Mouse (Mus musculus) hindbrain, embryonic 15.5 days (tissue): ENCODE results near the gene Chrna10. TPM values are rescaled to one million over a fixed set of nuclear protein-coding genes. Genes with fewer than 3 reads are reported as not detected.
A peak's percentile ranks its signal among the peaks of the same experiment; 100 is the strongest.

Source experiments
- ATAC-seq: fragments of 200-750 bp; cut with Nextera tagmentation; 2 replicates; pipeline ENCODE4 v1.8.0; 2017; ENCODE audit warnings: low read depth, moderate number of reproducible peaks, moderate TSS enrichment; ENCODE audit not compliant: low FRiP score
- H3K27ac ChIP-seq: fragments of 300-500 bp; sonication (generic); replicated peaks from 2 replicates; pipeline ENCODE4 v1.5.1; 2015; ENCODE audit warnings: mild to moderate bottlenecking, inconsistent platforms
- H3K27me3 ChIP-seq: fragments of 300-500 bp; sonication (generic); 2 replicates; pipeline ENCODE4 v1.6.1; 2015; ENCODE audit warnings: control low read depth, inconsistent platforms
- H3K36me3 ChIP-seq: fragments of 300-500 bp; sonication (generic); 2 replicates; pipeline ENCODE4 v1.6.1; 2015; ENCODE audit warnings: control low read depth, inconsistent platforms
- H3K4me1 ChIP-seq: fragments of 300-500 bp; sonication (generic); replicated peaks from 2 replicates; pipeline ENCODE4 v1.6.1; 2015; ENCODE audit warnings: control low read depth, inconsistent platforms
- H3K4me2 ChIP-seq: fragments of 300-500 bp; sonication (generic); 2 replicates; pipeline ENCODE4 v1.6.1; 2015; ENCODE audit warnings: moderate library complexity, mild to moderate bottlenecking, inconsistent platforms
- H3K4me3 ChIP-seq: fragments of 300-500 bp; sonication (generic); 2 replicates; pipeline ENCODE4 v1.5.1; 2015; ENCODE audit warnings: mild to moderate bottlenecking, inconsistent platforms
- H3K9ac ChIP-seq: fragments of 300-500 bp; sonication (generic); 2 replicates; pipeline ENCODE4 v1.6.1; 2015; ENCODE audit warnings: inconsistent platforms
- H3K9me3 ChIP-seq: fragments of 300-500 bp; sonication (generic); 2 replicates; pipeline ENCODE4 v1.6.1; 2016; ENCODE audit warnings: control low read depth, inconsistent platforms
- WGBS: fragments of 180-500 bp; shearing (Covaris S2); methylation state at CpG from one replicate; pipeline ENCODE4 v1.1.7; 2015; 5-methylcytosine and 5-hydroxymethylcytosine counted together
- polyA plus RNA-seq: library from polyadenylated mRNA; unstranded; fragments of >200 nt; fragmentation: Nextera tagmentation; extraction: Ambion mirVana; gene quantifications from 2 replicates; pipeline ENCODE4 v1.2.1, GENCODE M21; 2015

Gene Chrna10
- polyA plus RNA-seq, 1 experiment from 2014 or later = not detected

GRCm38 (mm10) chr7:102078517-102078916 lies 38.1 kb downstream of the Chrna10 start:
- no peak overlapping the region for H3K4me2 ChIP-seq
- WGBS = 79% methylated on average over 7 of the region's 7 CpGs
- H3K9me3 ChIP-seq = no peaks in the 10 kb centered on the region
- no peaks in the 10 kb centered on the region for H3K27me3 ChIP-seq
- no peak overlapping the region for H3K4me3 ChIP-seq
- H3K9ac ChIP-seq = no peak overlapping the region
- H3K4me1 ChIP-seq = no peaks in the 10 kb centered on the region
- H3K27ac ChIP-seq = no peak overlapping the region
- H3K36me3 ChIP-seq = peaks cover 64% of the 10 kb centered on the region
- ATAC-seq = no peak; the same call in 1 of the 2 replicates

GRCm38 (mm10) chr7:102076714-102077296 lies 39.8 kb downstream of the Chrna10 start:
- Histone ChIP-seq H3K9ac (no peak overlapping the region), H3K27me3 (no peaks in the 10 kb centered on the region), H3K4me3 (no peak overlapping the region), H3K27ac (no peak overlapping the region), H3K36me3 (peaks cover 67% of the 10 kb centered on the region), H3K9me3 (no peaks in the 10 kb centered on the region), H3K4me1 (no peaks in the 10 kb centered on the region), H3K4me2 (no peak overlapping the region)
- 84% methylated on average over 7 of the region's 7 CpGs for WGBS
- ATAC-seq = no peak; the same call in 1 of the 2 replicates

GRCm38 (mm10) chr7:102066363-102066762 lies 50.3 kb downstream of the Chrna10 start:
- Histone ChIP-seq H3K9me3 (no peaks in the 10 kb centered on the region), H3K4me2 (peak overlapping the region; percentile 65), H3K4me1 (peaks cover 35% of the 10 kb centered on the region), H3K27me3 (no peaks in the 10 kb centered on the region), H3K9ac (0 out of 2 replicates have a peak overlapping the region, but pooled peaks have one; percentile 75), H3K27ac (no peak overlapping the region), H3K4me3 (peak overlapping the region; percentile 72), H3K36me3 (peaks cover 3% of the 10 kb centered on the region; the same call in 1 of the 2 replicates)
- ATAC-seq = no peak
- WGBS = 81% methylated on average over 6 of the region's 6 CpGs

GRCm38 (mm10) chr7:102065046-102065891 lies 51.4 kb downstream of the Chrna10 start, which contains the start of the genes Rnf121, Xndc1 and Xntrpc:
Rnf121 (minus strand) TSS chr7:102065469.
Xndc1 (plus strand) TSS chr7:102065511.
Xntrpc (plus strand) TSS chr7:102065713.
- WGBS = under 1% methylated on average over 56 of the region's 56 CpGs
- ATAC-seq = peak; percentile 99

DNA sequence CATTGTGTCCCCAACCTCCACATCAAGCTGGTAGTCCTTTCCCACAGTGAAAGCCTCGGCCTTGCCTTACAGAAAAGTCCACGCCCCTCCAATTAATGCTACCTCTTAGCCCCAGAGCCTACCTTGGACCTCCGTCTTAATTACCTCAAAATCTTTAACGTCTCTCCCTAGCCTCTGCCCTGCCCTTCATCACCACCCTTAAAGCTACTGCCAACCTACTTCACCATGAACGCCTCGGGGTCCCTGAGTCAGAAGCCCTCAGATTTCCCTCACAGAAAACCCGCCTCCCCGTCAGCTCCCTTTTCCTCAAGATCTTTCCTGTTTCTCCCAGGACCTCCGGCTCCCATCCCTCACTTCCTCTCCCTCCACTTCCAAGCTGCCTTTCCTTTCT lies 52.0 kb downstream of the Chrna10 start:
- no peaks in the 10 kb centered on the region for H3K36me3 ChIP-seq
- H3K27me3 ChIP-seq = no peaks in the 10 kb centered on the region
- H3K9me3 ChIP-seq = no peaks in the 10 kb centered on the region
- peak; percentile 63 for ATAC-seq
- H3K27ac ChIP-seq = peak overlapping the region; percentile 88
- 2% methylated on average over 9 of the region's 9 CpGs for WGBS
- H3K4me2 ChIP-seq = peak overlapping the region; percentile 65
- H3K4me1 ChIP-seq = peaks cover 40% of the 10 kb centered on the region
- H3K9ac ChIP-seq = peak overlapping the region; percentile 75
- H3K4me3 ChIP-seq = peak overlapping the region; percentile 72

More at GRCm38 (mm10) chr7:102065046-102065891, 51.4 kb downstream of the Chrna10 start, which contains the start of the genes Rnf121, Xndc1 and Xntrpc:
- Histone ChIP-seq H3K27ac (peak within 1 kb of the TSS; percentile 88), H3K4me2 (peak within 1 kb of the TSS; percentile 65), H3K4me3 (peak within 1 kb of the TSS; percentile 72), H3K4me1 (peaks cover 36% of the 10 kb centered on the region), H3K9ac (peak within 1 kb of the TSS; percentile 75), H3K27me3 (no peaks in the 10 kb centered on the region), H3K9me3 (no peaks in the 10 kb centered on the region), H3K36me3 (no peaks in the 10 kb centered on the region)

GRCm38 (mm10) chr7:102063891-102064290 lies 52.7 kb downstream of the Chrna10 start:
- no peaks in the 10 kb centered on the region for H3K27me3 ChIP-seq
- 95% methylated on average over 9 of the region's 9 CpGs for WGBS
- H3K9ac ChIP-seq = no peak overlapping the region

DNA sequence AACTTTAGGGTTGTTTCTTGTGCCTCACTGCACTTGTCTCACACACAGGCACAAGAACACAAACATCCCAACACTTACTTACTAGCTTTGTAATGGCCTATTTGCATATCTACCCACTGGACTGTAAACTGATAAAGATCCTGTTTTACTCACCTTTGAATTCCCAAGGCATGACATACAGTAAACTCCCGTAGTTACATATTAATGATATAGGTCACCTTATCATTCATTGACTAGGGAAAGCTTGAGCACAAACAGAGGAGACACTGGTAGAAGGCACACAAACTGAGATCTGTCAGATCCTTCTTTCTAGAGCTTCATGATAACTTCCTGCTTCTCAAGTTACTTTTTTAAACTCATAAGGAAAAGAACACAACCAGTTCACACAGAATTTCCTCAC lies 54.4 kb downstream of the Chrna10 start:
- no peaks in the 10 kb centered on the region for H3K27me3 ChIP-seq
- no peaks in the 10 kb centered on the region for H3K9me3 ChIP-seq
- H3K36me3 ChIP-seq = no peaks in the 10 kb centered on the region
- H3K27ac ChIP-seq = no peak overlapping the region
- ATAC-seq = no peak
- no peak overlapping the region for H3K4me2 ChIP-seq
- WGBS = 87% methylated on average over 1 of the region's 1 CpGs
- H3K4me3 ChIP-seq = no peak overlapping the region
- no peak overlapping the region for H3K9ac ChIP-seq
- H3K4me1 ChIP-seq = peaks cover 40% of the 10 kb centered on the region

More at GRCm38 (mm10) chr7:102063891-102064290, 52.7 kb downstream of the Chrna10 start:
- H3K4me2 ChIP-seq = peak overlapping the region; percentile 65
- H3K36me3 ChIP-seq = no peaks in the 10 kb centered on the region
- H3K4me3 ChIP-seq = peak overlapping the region; percentile 72
- ATAC-seq = no peak
- no peak overlapping the region for H3K27ac ChIP-seq
- no peaks in the 10 kb centered on the region for H3K9me3 ChIP-seq
- peaks cover 40% of the 10 kb centered on the region for H3K4me1 ChIP-seq

- H3K27ac ChIP-seq = no peak overlapping the region
- no peaks in the 10 kb centered on the region for H3K36me3 ChIP-seq
- no peak overlapping the region for H3K4me2 ChIP-seq
- no peak for ATAC-seq
- peaks cover 36% of the 10 kb centered on the region for H3K4me1 ChIP-seq
- 96% methylated on average over 3 of the region's 3 CpGs for WGBS
- H3K9me3 ChIP-seq = no peaks in the 10 kb centered on the region
- no peak overlapping the region for H3K4me3 ChIP-seq
- no peaks in the 10 kb centered on the region for H3K27me3 ChIP-seq
- H3K9ac ChIP-seq = no peak overlapping the region
Measured at GRCm38 (mm10) chr7:102061353-102061752, 55.3 kb downstream of the Chrna10 start.

Other genes with a start within 250 kb of the Chrna10 start
- gene Folr1, start 246.0 kb downstream of the Chrna10 start, polyA plus RNA-seq = 29.8 and 51.4 TPM in 2 replicates
- gene Lamtor1, start 210.9 kb downstream of the Chrna10 start, polyA plus RNA-seq = 155 and 165 TPM in 2 replicates
- gene Tomt, start 210.5 kb downstream of the Chrna10 start, polyA plus RNA-seq = 0.45 and 0.49 TPM in 2 replicates
- gene Lrrc51, start 182.9 kb downstream of the Chrna10 start, polyA plus RNA-seq = 12.5 and 15.2 TPM in 2 replicates
- gene Numa1, start 182.7 kb downstream of the Chrna10 start, polyA plus RNA-seq = 43.3 and 46.5 TPM in 2 replicates
- 4.7 and 5.4 TPM in 2 replicates for gene Il18bp, start 98.1 kb downstream of the Chrna10 start, polyA plus RNA-seq
- gene Rnf121, start 51.4 kb downstream of the Chrna10 start, polyA plus RNA-seq = 34.5 and 35.5 TPM in 2 replicates
- gene Xndc1, start 51.3 kb downstream of the Chrna10 start, polyA plus RNA-seq = 26.7 and 28.1 TPM in 2 replicates
- 0.51 and 0.99 TPM in 2 replicates for gene Xntrpc, start 51.1 kb downstream of the Chrna10 start, polyA plus RNA-seq
- gene Trpc2, start 33.7 kb downstream of the Chrna10 start, polyA plus RNA-seq = 0.81 TPM in 1 of 2 replicates, not detected in the other
- gene Art1, start 15.1 kb downstream of the Chrna10 start, polyA plus RNA-seq = 0.41 and 0.44 TPM in 2 replicates
- 0.17 and 0.28 TPM in 2 replicates for gene Art5, start 7.3 kb downstream of the Chrna10 start, polyA plus RNA-seq
- 19.0 and 20.6 TPM in 2 replicates for gene Nup98, start 93.3 kb upstream of the Chrna10 start, polyA plus RNA-seq
- gene Pgap2, start 93.4 kb upstream of the Chrna10 start, polyA plus RNA-seq = 59.0 and 64.0 TPM in 2 replicates
- gene Rhog, start 139.2 kb upstream of the Chrna10 start, polyA plus RNA-seq = 20.1 and 20.5 TPM in 2 replicates
- 13.6 and 15.1 TPM in 2 replicates for gene Stim1, start 151.0 kb upstream of the Chrna10 start, polyA plus RNA-seq